Mouse (Mus musculus): ENCODE measurements around the gene Stip1.

DNA sequence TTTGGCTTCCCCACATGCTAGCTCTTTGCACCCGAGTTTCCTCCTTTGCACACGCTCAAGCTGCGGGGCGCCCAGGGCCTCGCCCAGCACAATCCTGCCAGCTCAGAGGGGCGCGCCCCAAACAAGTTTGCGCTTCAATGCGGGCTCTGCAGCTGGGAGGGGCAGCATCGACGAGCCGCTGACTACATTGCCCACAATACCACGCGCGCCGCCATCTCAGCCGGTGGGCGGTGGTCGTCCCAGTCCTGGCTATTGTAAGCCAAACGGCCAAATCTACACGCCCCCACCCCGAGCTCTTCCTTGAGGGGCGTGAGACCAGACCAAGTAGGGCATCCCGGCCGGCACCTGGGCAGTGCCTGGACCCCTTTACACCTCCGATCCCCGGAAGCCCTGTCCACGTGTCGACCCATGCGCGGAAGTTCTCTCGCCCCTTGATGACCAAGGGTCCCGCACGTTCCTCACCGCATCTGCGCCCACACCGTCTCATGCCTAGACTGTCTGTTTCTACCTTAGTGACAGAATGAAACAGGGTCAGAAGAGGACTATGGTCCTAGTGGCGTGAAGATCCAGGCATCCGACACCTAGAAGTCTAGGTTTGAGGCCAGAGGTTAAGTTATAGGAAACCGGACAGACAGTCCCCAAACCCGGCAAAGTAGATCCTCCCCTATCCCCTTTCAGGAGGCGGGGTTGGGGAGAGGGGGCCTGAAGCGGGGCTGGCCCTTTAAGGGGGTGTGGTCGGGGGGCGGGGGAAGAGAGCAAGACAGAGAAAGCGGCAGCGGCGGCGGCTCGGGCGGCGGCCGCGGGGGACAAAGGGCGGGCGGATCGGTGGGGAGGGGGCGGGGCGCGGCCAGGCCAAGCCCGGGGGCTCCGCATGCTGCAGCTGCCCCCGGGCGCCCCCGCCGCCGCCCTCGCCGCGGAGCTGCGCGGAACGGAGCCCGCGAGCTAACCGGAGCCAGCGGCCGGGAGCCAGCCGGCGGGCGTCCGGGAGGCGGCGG lies 65.3 kb downstream of the Stip1 start, which contains the start of gene Ppp1r14b:
- no peak for TF ChIP-seq CTCF (conservative IDR thresholded peaks at IDR 0.05; ENCODE audit: low read length)
- no peak for TF ChIP-seq NANOG (IDR thresholded peaks at IDR 0.05; ENCODE audit: borderline replicate concordance, low read length)

All from E14TG2a.4 (cell line).